Mouse (Mus musculus) left cerebral cortex, adult 18-20 months (tissue): ENCODE results near the gene Tagap. TPM values are rescaled to one million over a fixed set of nuclear protein-coding genes. Genes with fewer than 3 reads are reported as not detected.
"Not testable (repeated sequence)": the region's sequence is repeated elsewhere in the genome, so short reads cannot be mapped to it uniquely, and the experiment has no call there.

Experiments
- DNase-seq, 2 experiments: peaks; one replicate each; pipeline ENCODE4 v3.0.0; 2021 to 2022; ENCODE audit warnings: low spot score in 2 of 2, mixed read lengths in 1 of 2
- total RNA-seq, 2 experiments: library from RNA; stranded (reverse); gene quantifications; 2 replicates each; pipeline ENCODE4 v1.2.3; 2021

Tagap gene
- total RNA-seq, 2 experiments from 2014 or later = 5.3 to 5.6 TPM

- DNase-seq = not testable (repeated sequence)
Observed at GRCm38 (mm10) chr17:7968490-7968889, 42.7 kb downstream of the Tagap start.

- not testable (repeated sequence) for DNase-seq
Observed at GRCm38 (mm10) chr17:7969782-7970181, 44.0 kb downstream of the Tagap start.

GRCm38 (mm10) chr17:7983484-7983883 lies 57.7 kb downstream of the Tagap start:
- not testable (repeated sequence) for DNase-seq

Other genes with a start within 250 kb of the Tagap start
- gene Fndc1, start 98.7 kb upstream of the Tagap start, total RNA-seq = 1 to 10 TPM; 4.5 to 4.6 TPM
- gene Rsph3a, start 19.6 kb downstream of the Tagap start, total RNA-seq = 10 to 100 TPM; 36.9 to 41.9 TPM
- gene Gm49673, start 221.8 kb downstream of the Tagap start, total RNA-seq = under 1 TPM; 0.26 to 0.58 TPM
- 1 to 10 TPM; 4.9 to 6.7 TPM for gene Rnaset2a, start 222.1 kb downstream of the Tagap start, total RNA-seq
- gene Fgfr1op, start 239.5 kb downstream of the Tagap start, total RNA-seq = 10 to 100 TPM; 17.9 to 18.5 TPM